Mouse (Mus musculus) liver, embryonic 14.5 days (tissue): ENCODE results near the gene Errfi1.

Experiments used
- CTCF ChIP-seq: IDR thresholded peaks from 2 replicates; pipeline ENCODE4 v1.5.1; 2016; ENCODE audit warnings: antibody characterized with exemption, low read depth, control low read depth
- EP300 ChIP-seq: IDR thresholded peaks from 2 replicates; pipeline ENCODE4 v1.6.1; 2016; ENCODE audit warnings: antibody characterized with exemption, low read depth

GRCm38 (mm10) chr4:150903091-150903742 lies 49.5 kb downstream of the Errfi1 start:
- TF ChIP-seq CTCF (no peak), EP300 (no peak)
